Mouse (Mus musculus): ENCODE results near the gene Serpina11.

GRCm38 (mm10) chr12:103996513-103996912 lies 6.8 kb upstream of the Serpina11 start:
- TF ChIP-seq TAL1 (IDR thresholded peaks at IDR 0.05; ENCODE audit: low read length) (no peak), GATA1 (IDR thresholded peaks at IDR 0.05; ENCODE audit: low read length) (no peak)
